Mouse (Mus musculus) CH12.LX (cell line): ENCODE data around the gene Srrt.

ENCODE experiments used
- CTCF ChIP-seq, 2 experiments: IDR thresholded peaks in 1 of 2; conservative IDR thresholded peaks in 1 of 2; 2 replicates each; pipeline ENCODE4 v1.5.1; 2011 to 2012; ENCODE audit warnings: low read depth in 2 of 2, low read length in 2 of 2, improper control_type of control experiment in 1 of 2, inconsistent platforms in 1 of 2, mild to moderate bottlenecking in 1 of 2, moderate library complexity in 1 of 2
- E2F4 ChIP-seq: IDR thresholded peaks from 2 replicates; pipeline ENCODE4 v1.6.1; 2011; ENCODE audit warnings: low read depth, low read length, improper control_type of control experiment; ENCODE audit not compliant: insufficient replicate concordance
- ETS1 ChIP-seq: conservative IDR thresholded peaks from 2 replicates; pipeline ENCODE4 v1.6.1; 2012; ENCODE audit warnings: low read depth, mild to moderate bottlenecking, inconsistent platforms, low read length, improper control_type of control experiment, moderate library complexity
- MAFK ChIP-seq: IDR thresholded peaks from 2 replicates; pipeline ENCODE4 v1.6.1; 2011; ENCODE audit warnings: low read length, improper control_type of control experiment; ENCODE audit not compliant: insufficient replicate concordance
- MAX ChIP-seq: IDR thresholded peaks from 2 replicates; pipeline ENCODE4 v1.6.1; 2011; ENCODE audit warnings: low read length, improper control_type of control experiment
- MXI1 ChIP-seq: IDR thresholded peaks from 2 replicates; pipeline ENCODE4 v1.6.1; 2011; ENCODE audit warnings: mild to moderate bottlenecking, low read depth, low read length, improper control_type of control experiment
- SMC3 ChIP-seq: IDR thresholded peaks from 2 replicates; pipeline ENCODE4 v1.6.1; 2011; ENCODE audit warnings: low read depth, low read length, improper control_type of control experiment
- TCF12 ChIP-seq: IDR thresholded peaks from 2 replicates; pipeline ENCODE4 v1.6.1; 2014; ENCODE audit warnings: low read depth, mild to moderate bottlenecking, inconsistent platforms, low read length, improper control_type of control experiment
- ZC3H11A ChIP-seq: IDR thresholded peaks from 2 replicates; pipeline ENCODE4 v1.6.1; 2012; ENCODE audit warnings: low read depth, mild to moderate bottlenecking, inconsistent platforms, low read length, improper control_type of control experiment

GRCm38 (mm10) chr5:137351058-137351380, 43.5 kb upstream of the Srrt start:
- TF ChIP-seq TCF12 (no peak), MXI1 (no peak), ETS1 (no peak), CTCF (conservative IDR thresholded peaks at IDR 0.05 in 1 of 2, IDR thresholded peaks at IDR 0.05 in 1 of 2; ENCODE audit: low read depth in 2 of 2, low read length in 2 of 2) (no peak), MAFK (no peak), SMC3 (no peak), E2F4 (no peak), ZC3H11A (no peak), MAX (no peak)
